Mouse (Mus musculus): Measurements from ENCODE around the gene Tenm1.

GRCm38 (mm10) chrX:42511105-42511504 is 917.8 kb downstream of the Tenm1 start:
- TF ChIP-seq CTCF (IDR thresholded peaks at IDR 0.05; ENCODE audit: low read depth, low read length) (no peak), POLR2A (IDR thresholded peaks at IDR 0.05; ENCODE audit: extremely low read depth, insufficient read depth, low read length) (no peak)
